Mouse (Mus musculus) brain, adult 10 weeks (tissue): ENCODE results near the gene Rgs3. TPM values are rescaled to one million over a fixed set of nuclear protein-coding genes. Genes with fewer than 3 reads are reported as not detected.

Source experiments
- polyA plus RNA-seq: library from polyadenylated mRNA; stranded (reverse); fragments of 350-450 nt; fragmentation: Illumina TruSeq; extraction: RNeasy Lipid Tissue Mini Kit (QIAGEN cat#74804); gene quantifications from one replicate; pipeline ENCODE4 v1.2.3, GENCODE M21; 2015; ENCODE audit warnings: low read depth, low replicate concordance

Rgs3 gene
- polyA plus RNA-seq: 43.1 TPM

GRCm38 (mm10) chr4:62559797-62560329 is at the start of gene Rgs3:
Gene Rgs3 (plus strand): TSS chr4:62559847.

GRCm38 (mm10) chr4:62519849-62520233 is 39.8 kb upstream of the Rgs3 start, which contains the start of gene Alad:
Gene Alad (minus strand): TSS chr4:62519918.

GRCm38 (mm10) chr4:62524651-62525488 is 34.8 kb upstream of the Rgs3 start, which contains the start of the genes Pole3 and 4933430I17Rik:
Gene Pole3 (minus strand): TSS chr4:62525068.
Gene 4933430I17Rik (plus strand): TSS chr4:62525369.

Other genes with a start within 250 kb of the Rgs3 start
- 21.4 TPM for gene Fkbp15, start 199.3 kb upstream of the Rgs3 start, polyA plus RNA-seq
- gene Slc31a1, start 199.1 kb upstream of the Rgs3 start, polyA plus RNA-seq: 19.1 TPM
- 64.1 TPM for gene Cdc26, start 151.2 kb upstream of the Rgs3 start, polyA plus RNA-seq
- 10.5 TPM for gene Prpf4, start 151.1 kb upstream of the Rgs3 start, polyA plus RNA-seq
- gene Rnf183, start 124.6 kb upstream of the Rgs3 start, polyA plus RNA-seq: not detected
- gene Wdr31, start 89.0 kb upstream of the Rgs3 start, polyA plus RNA-seq: 6.7 TPM
- gene Bspry, start 79.8 kb upstream of the Rgs3 start, polyA plus RNA-seq: 0.34 TPM
- gene Hdhd3, start 56.4 kb upstream of the Rgs3 start, polyA plus RNA-seq: 13.8 TPM
- gene Alad, start 39.9 kb upstream of the Rgs3 start, polyA plus RNA-seq: 34.0 TPM
- gene Pole3, start 34.8 kb upstream of the Rgs3 start, polyA plus RNA-seq: 40.6 TPM
- gene 4933430I17Rik, start 34.5 kb upstream of the Rgs3 start, polyA plus RNA-seq: 0.42 TPM